Mouse (Mus musculus): ENCODE measurements around the gene Colca2. TPM values are rescaled to one million over a fixed set of nuclear protein-coding genes. Genes with fewer than 3 reads are reported as not detected.

Colca2 gene
- total RNA-seq, 1 experiment, result 0.27 TPM

DNA sequence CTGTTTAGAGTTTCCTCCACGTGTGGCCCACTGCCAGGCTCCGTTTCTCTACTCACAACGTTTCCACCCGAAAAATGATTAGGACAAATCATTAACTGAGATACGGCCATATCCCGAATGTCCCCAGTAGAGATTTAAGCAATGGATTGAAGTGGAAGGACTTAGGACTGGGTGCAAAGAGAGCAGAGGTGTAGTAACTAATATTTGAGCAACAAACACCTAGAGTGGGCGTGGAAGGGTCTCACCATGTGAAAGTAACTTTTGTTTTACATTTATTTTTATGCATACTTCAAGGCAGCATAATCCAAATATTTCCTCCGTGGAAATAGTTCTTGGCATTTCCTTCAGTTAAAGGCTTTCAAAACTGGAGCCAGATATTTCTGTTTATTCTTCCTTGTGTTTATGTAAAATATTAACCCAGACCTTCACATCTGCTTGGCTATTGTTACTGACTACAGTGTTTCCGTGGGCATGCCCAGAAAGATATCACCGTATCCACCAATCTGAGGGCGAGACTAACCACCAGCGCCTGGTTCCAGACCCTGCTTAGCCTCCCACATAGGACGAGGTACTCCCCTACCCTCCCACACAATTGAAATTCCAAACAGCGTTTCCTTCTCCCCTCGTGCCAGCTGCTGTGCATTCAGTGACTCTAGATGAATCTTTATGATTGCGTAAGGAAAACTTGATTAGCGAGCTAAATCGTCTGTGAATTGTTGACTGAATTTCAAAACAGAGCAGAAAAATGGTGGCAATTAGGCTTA, 34.4 kb upstream of the Colca2 start:
- Histone ChIP-seq H3K9ac (ENCODE audit: insufficient read depth, low read depth, low read length, poor library complexity, severe bottlenecking) (no peak overlapping the region), H3K4me3 (ENCODE audit: insufficient read depth in 1 of 2, low read depth in 1 of 2, low read length in 2 of 2, poor library complexity in 1 of 2, severe bottlenecking in 1 of 2) (no peak overlapping the region), H3K4me1 (ENCODE audit: control insufficient read depth in 2 of 2, insufficient read depth in 2 of 2, low read length in 2 of 2, poor library complexity in 1 of 2) (no peaks in the 10 kb centered on the region), H3K36me3 (ENCODE audit: control insufficient read depth, insufficient read depth, low read length, poor library complexity, severe bottlenecking) (no peaks in the 10 kb centered on the region), H3K9me3 (ENCODE audit: control insufficient read depth, insufficient read depth, low read depth, low read length) (no peaks in the 10 kb centered on the region), H3K27ac (ENCODE audit: insufficient read depth, low read depth, low read length, poor library complexity, severe bottlenecking) (no peak overlapping the region)
- in situ Hi-C loops (cut with MboI; ENCODE audit: low sequenced_read_pairs in 2 of 2, unreplicated experiment in 2 of 2), result no loop called here
- no peak for DNase-seq (ENCODE audit: low read depth, low spot score)
- TF ChIP-seq ZC3H11A (IDR thresholded peaks at IDR 0.05; ENCODE audit: borderline replicate concordance, low read depth, low read length) (no peak), HCFC1 (IDR thresholded peaks at IDR 0.05; ENCODE audit: borderline replicate concordance, insufficient read depth, low read length) (no peak), CHD2 (IDR thresholded peaks at IDR 0.05; ENCODE audit: low read depth, low read length) (no peak), ZNF384 (IDR thresholded peaks at IDR 0.05; ENCODE audit: low read depth, low read length) (no peak), MAFK (IDR thresholded peaks at IDR 0.05; ENCODE audit: insufficient read depth, low read depth, low read length) (no peak)

- Histone ChIP-seq H3K4me3 (ENCODE audit: insufficient read depth in 1 of 2, low read depth in 1 of 2, low read length in 2 of 2, poor library complexity in 1 of 2, severe bottlenecking in 1 of 2) (no peak overlapping the region), H3K27ac (ENCODE audit: insufficient read depth, low read depth, low read length, poor library complexity, severe bottlenecking) (no peak overlapping the region), H3K4me1 (ENCODE audit: control insufficient read depth in 2 of 2, insufficient read depth in 2 of 2, low read length in 2 of 2, poor library complexity in 1 of 2) (no peaks in the 10 kb centered on the region), H3K36me3 (ENCODE audit: control insufficient read depth, insufficient read depth, low read length, poor library complexity, severe bottlenecking) (no peaks in the 10 kb centered on the region), H3K9ac (ENCODE audit: insufficient read depth, low read depth, low read length, poor library complexity, severe bottlenecking) (no peak overlapping the region), H3K9me3 (ENCODE audit: control insufficient read depth, insufficient read depth, low read depth, low read length) (no peaks in the 10 kb centered on the region)
- TF ChIP-seq HCFC1 (IDR thresholded peaks at IDR 0.05; ENCODE audit: borderline replicate concordance, insufficient read depth, low read length), result no peak
- no peak for TF ChIP-seq CHD2 (IDR thresholded peaks at IDR 0.05; ENCODE audit: low read depth, low read length)
- no peak for TF ChIP-seq MAFK (IDR thresholded peaks at IDR 0.05; ENCODE audit: insufficient read depth, low read depth, low read length)
- no peak for TF ChIP-seq ZNF384 (IDR thresholded peaks at IDR 0.05; ENCODE audit: low read depth, low read length)
- TF ChIP-seq ZC3H11A (IDR thresholded peaks at IDR 0.05; ENCODE audit: borderline replicate concordance, low read depth, low read length), result no peak
- in situ Hi-C loops (cut with MboI; ENCODE audit: low sequenced_read_pairs in 2 of 2, unreplicated experiment in 2 of 2), result no loop called here
- DNase-seq (ENCODE audit: low read depth, low spot score), result no peak
Observed at GRCm38 (mm10) chr9:51310515-51310914, 32.1 kb upstream of the Colca2 start.

- Histone ChIP-seq H3K4me1 (ENCODE audit: control insufficient read depth in 2 of 2, insufficient read depth in 2 of 2, low read length in 2 of 2, poor library complexity in 1 of 2) (no peaks in the 10 kb centered on the region), H3K9me3 (ENCODE audit: control insufficient read depth, insufficient read depth, low read depth, low read length) (no peaks in the 10 kb centered on the region), H3K27ac (ENCODE audit: insufficient read depth, low read depth, low read length, poor library complexity, severe bottlenecking) (no peak overlapping the region), H3K4me3 (ENCODE audit: insufficient read depth in 1 of 2, low read depth in 1 of 2, low read length in 2 of 2, poor library complexity in 1 of 2, severe bottlenecking in 1 of 2) (no peak overlapping the region), H3K36me3 (ENCODE audit: control insufficient read depth, insufficient read depth, low read length, poor library complexity, severe bottlenecking) (no peaks in the 10 kb centered on the region), H3K9ac (ENCODE audit: insufficient read depth, low read depth, low read length, poor library complexity, severe bottlenecking) (no peak overlapping the region)
- no peak for TF ChIP-seq ZNF384 (IDR thresholded peaks at IDR 0.05; ENCODE audit: low read depth, low read length)
- TF ChIP-seq ZC3H11A (IDR thresholded peaks at IDR 0.05; ENCODE audit: borderline replicate concordance, low read depth, low read length), result no peak
- no peak for TF ChIP-seq MAFK (IDR thresholded peaks at IDR 0.05; ENCODE audit: insufficient read depth, low read depth, low read length)
- TF ChIP-seq HCFC1 (IDR thresholded peaks at IDR 0.05; ENCODE audit: borderline replicate concordance, insufficient read depth, low read length), result no peak
- no peak for TF ChIP-seq CHD2 (IDR thresholded peaks at IDR 0.05; ENCODE audit: low read depth, low read length)
- no peak for DNase-seq (ENCODE audit: low read depth, low spot score)
- in situ Hi-C loops (cut with MboI; ENCODE audit: low sequenced_read_pairs in 2 of 2, unreplicated experiment in 2 of 2), result no loop called here
Observed at GRCm38 (mm10) chr9:51306351-51306750, 28.0 kb upstream of the Colca2 start.

DNA sequence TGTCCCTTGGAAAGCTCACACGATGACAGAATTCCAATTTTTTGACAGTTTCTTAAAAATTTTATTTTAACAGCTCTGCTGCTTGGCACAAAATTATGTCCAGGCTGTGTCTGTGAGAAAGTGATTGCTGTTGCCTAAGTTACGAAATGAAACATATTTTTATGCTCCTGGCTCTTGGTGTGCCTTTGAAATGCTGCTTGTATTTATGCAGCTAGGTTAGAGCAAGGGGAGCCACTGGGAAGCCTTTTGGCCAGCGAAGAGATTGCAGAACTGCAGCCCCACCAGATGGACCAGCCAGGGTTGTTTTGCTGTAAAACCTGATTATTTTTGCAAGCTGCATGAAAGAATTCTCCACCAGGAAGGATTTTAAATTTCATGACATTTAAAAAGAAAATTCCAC, 26.8 kb upstream of the Colca2 start:
- no peak for DNase-seq (ENCODE audit: low read depth, low spot score)
- Histone ChIP-seq H3K27ac (ENCODE audit: insufficient read depth, low read depth, low read length, poor library complexity, severe bottlenecking) (no peak overlapping the region), H3K4me3 (ENCODE audit: insufficient read depth in 1 of 2, low read depth in 1 of 2, low read length in 2 of 2, poor library complexity in 1 of 2, severe bottlenecking in 1 of 2) (no peak overlapping the region), H3K9me3 (ENCODE audit: control insufficient read depth, insufficient read depth, low read depth, low read length) (no peaks in the 10 kb centered on the region), H3K36me3 (ENCODE audit: control insufficient read depth, insufficient read depth, low read length, poor library complexity, severe bottlenecking) (no peaks in the 10 kb centered on the region), H3K4me1 (ENCODE audit: control insufficient read depth in 2 of 2, insufficient read depth in 2 of 2, low read length in 2 of 2, poor library complexity in 1 of 2) (no peaks in the 10 kb centered on the region), H3K9ac (ENCODE audit: insufficient read depth, low read depth, low read length, poor library complexity, severe bottlenecking) (no peak overlapping the region)
- TF ChIP-seq CHD2 (IDR thresholded peaks at IDR 0.05; ENCODE audit: low read depth, low read length) (no peak), ZC3H11A (IDR thresholded peaks at IDR 0.05; ENCODE audit: borderline replicate concordance, low read depth, low read length) (no peak)
- in situ Hi-C loops (cut with MboI; ENCODE audit: low sequenced_read_pairs in 2 of 2, unreplicated experiment in 2 of 2), result no loop called here

DNA sequence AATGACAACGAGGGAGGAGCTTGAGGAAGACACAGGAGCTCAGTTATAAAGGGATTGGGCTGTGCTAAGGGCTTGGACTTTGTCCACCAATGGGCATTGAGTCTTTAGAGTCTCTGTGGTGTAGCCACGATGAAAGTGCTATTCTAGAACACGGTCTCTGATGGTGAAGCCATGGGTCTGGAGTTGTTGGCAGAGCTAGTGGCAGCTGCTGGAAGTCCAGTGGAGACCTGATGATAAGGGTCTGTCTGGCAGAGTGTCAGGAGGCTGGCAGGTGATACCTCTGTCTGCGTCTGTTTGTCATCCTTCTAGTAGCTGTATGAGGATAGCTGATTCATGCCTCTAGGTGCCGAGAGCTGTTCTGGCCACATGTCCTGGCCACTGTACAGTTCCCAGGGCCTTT, 25.6 kb upstream of the Colca2 start:
- H3K36me3 ChIP-seq (ENCODE audit: control insufficient read depth, insufficient read depth, low read length, poor library complexity, severe bottlenecking), result no peaks in the 10 kb centered on the region
- TF ChIP-seq HCFC1 (IDR thresholded peaks at IDR 0.05; ENCODE audit: borderline replicate concordance, insufficient read depth, low read length) (no peak), ZC3H11A (IDR thresholded peaks at IDR 0.05; ENCODE audit: borderline replicate concordance, low read depth, low read length) (no peak), ZNF384 (IDR thresholded peaks at IDR 0.05; ENCODE audit: low read depth, low read length) (no peak), CHD2 (IDR thresholded peaks at IDR 0.05; ENCODE audit: low read depth, low read length) (no peak), MAFK (IDR thresholded peaks at IDR 0.05; ENCODE audit: insufficient read depth, low read depth, low read length) (no peak)
- no peaks in the 10 kb centered on the region for H3K4me1 ChIP-seq (ENCODE audit: control insufficient read depth in 2 of 2, insufficient read depth in 2 of 2, low read length in 2 of 2, poor library complexity in 1 of 2)
- H3K27ac ChIP-seq (ENCODE audit: insufficient read depth, low read depth, low read length, poor library complexity, severe bottlenecking), result no peak overlapping the region
- in situ Hi-C loops (cut with MboI; ENCODE audit: low sequenced_read_pairs in 2 of 2, unreplicated experiment in 2 of 2), result no loop called here
- no peak for DNase-seq (ENCODE audit: low read depth, low spot score)
- H3K4me3 ChIP-seq (ENCODE audit: insufficient read depth in 1 of 2, low read depth in 1 of 2, low read length in 2 of 2, poor library complexity in 1 of 2, severe bottlenecking in 1 of 2), result no peak overlapping the region
- no peak overlapping the region for H3K9ac ChIP-seq (ENCODE audit: insufficient read depth, low read depth, low read length, poor library complexity, severe bottlenecking)
- H3K9me3 ChIP-seq (ENCODE audit: control insufficient read depth, insufficient read depth, low read depth, low read length), result no peaks in the 10 kb centered on the region

Measured in ES-E14 (cell line).